Mouse (Mus musculus) liver, adult 2 months (tissue): ENCODE results near the gene Mettl9. TPM values are rescaled to one million over a fixed set of nuclear protein-coding genes. Genes with fewer than 3 reads are reported as not detected.
"Not testable (repeated sequence)": the region's sequence is repeated elsewhere in the genome, so short reads cannot be mapped to it uniquely, and the experiment has no call there.

Source experiments
- DNase-seq: peaks from one replicate; pipeline ENCODE4 v3.0.0-alpha.2; 2011; ENCODE audit warnings: low read depth, low spot score; ENCODE audit errors: extremely low read depth
- H3K27ac ChIP-seq: fragments of 200-500 bp; replicated peaks from 2 replicates; pipeline ENCODE4 v1.5.1; 2012; ENCODE audit warnings: low read depth, mild to moderate bottlenecking, control low read depth, inconsistent platforms, low read length; ENCODE audit not compliant: insufficient read depth
- H3K27me3 ChIP-seq: fragments of 200-500 bp; 2 replicates; pipeline ENCODE4 v1.6.1; 2012; ENCODE audit warnings: mild to moderate bottlenecking, moderate library complexity, low read length, inconsistent platforms; ENCODE audit not compliant: control insufficient read depth, insufficient read depth
- H3K36me3 ChIP-seq: fragments of 200-500 bp; 2 replicates; pipeline ENCODE4 v1.6.1; 2012; ENCODE audit warnings: low read length, inconsistent platforms; ENCODE audit not compliant: control insufficient read depth, insufficient read depth
- H3K4me1 ChIP-seq: fragments of 200-500 bp; 2 replicates; pipeline ENCODE4 v1.6.1; 2011; ENCODE audit warnings: low read length; ENCODE audit not compliant: control insufficient read depth, insufficient read depth
- H3K4me3 ChIP-seq: fragments of 200-500 bp; 2 replicates; pipeline ENCODE4 v1.5.1; 2011; ENCODE audit warnings: low read depth, mild to moderate bottlenecking, control low read depth, low read length, moderate library complexity; ENCODE audit not compliant: insufficient read depth
- H3K79me2 ChIP-seq: fragments of 200-500 bp; 2 replicates; pipeline ENCODE4 v1.6.1; 2012; ENCODE audit warnings: inconsistent platforms, mild to moderate bottlenecking, low read length, moderate library complexity; ENCODE audit not compliant: control insufficient read depth, insufficient read depth
- H3K9ac ChIP-seq: fragments of 200-500 bp; 2 replicates; pipeline ENCODE4 v1.6.1; 2012; ENCODE audit warnings: low read depth, mild to moderate bottlenecking, control low read depth, inconsistent platforms, low read length
- CTCF ChIP-seq: fragments of 200-500 bp; IDR thresholded peaks from 2 replicates; pipeline ENCODE4 v1.5.1; 2011; ENCODE audit warnings: low read depth, low read length, control low read depth
- POLR2A ChIP-seq: fragments of 200-500 bp; IDR thresholded peaks from 2 replicates; pipeline ENCODE4 v1.6.1; 2011; ENCODE audit warnings: low read length, control low read depth; ENCODE audit not compliant: insufficient read depth; ENCODE audit errors: extremely low read depth
- WGBS: fragments of 180-500 bp; shearing (Covaris S2); methylation state at CpG from one replicate; pipeline ENCODE4 v1.1.7; 2018; 5-methylcytosine and 5-hydroxymethylcytosine counted together
- polyA plus RNA-seq: library from polyadenylated mRNA; depleted of rRNA; stranded (reverse); fragments of >200 nt; gene quantifications from 2 replicates; pipeline ENCODE4 v1.2.3, GENCODE M21; 2012
- total RNA-seq: library from RNA; depleted of rRNA; stranded (reverse); fragments of >200 nt; gene quantifications from 2 replicates; pipeline ENCODE4 v1.2.3, GENCODE M21; 2014

The Mettl9 gene
- total and polyA plus RNA-seq, 2 experiments: 13.8 to 41.4 TPM

GRCm38 (mm10) chr7:121020277-121020676, 14.0 kb upstream of the Mettl9 start:
- H3K9ac ChIP-seq: no peak overlapping the region
- no peaks in the 10 kb centered on the region for H3K4me1 ChIP-seq
- no peak for DNase-seq
- 30% methylated on average over 8 of the region's 8 CpGs for WGBS
- no peak overlapping the region for H3K27ac ChIP-seq
- TF ChIP-seq POLR2A (no peak), CTCF (peak; percentile 76)
- H3K27me3 ChIP-seq: no peaks in the 10 kb centered on the region
- H3K36me3 ChIP-seq: no peaks in the 10 kb centered on the region
- no peak overlapping the region for H3K4me3 ChIP-seq
- H3K79me2 ChIP-seq: no peaks in the 10 kb centered on the region

GRCm38 (mm10) chr7:121025221-121026008, 8.8 kb upstream of the Mettl9 start:
- Histone ChIP-seq H3K4me1 (no peaks in the 10 kb centered on the region), H3K79me2 (no peaks in the 10 kb centered on the region), H3K27me3 (0 out of 2 replicates have a peak, but pooled peaks cover 2% of the 10 kb centered on the region), H3K27ac (no peak overlapping the region), H3K36me3 (no peaks in the 10 kb centered on the region), H3K9ac (no peak overlapping the region), H3K4me3 (no peak overlapping the region)
- no peak for TF ChIP-seq CTCF
- TF ChIP-seq POLR2A: no peak
- 61% methylated on average over 6 of the region's 6 CpGs for WGBS
- no peak for DNase-seq

- Histone ChIP-seq H3K4me1 (no peaks in the 10 kb centered on the region), H3K4me3 (no peak overlapping the region), H3K79me2 (no peaks in the 10 kb centered on the region), H3K27me3 (0 out of 2 replicates have a peak, but pooled peaks cover 2% of the 10 kb centered on the region), H3K36me3 (no peaks in the 10 kb centered on the region), H3K27ac (no peak overlapping the region), H3K9ac (no peak overlapping the region)
- TF ChIP-seq CTCF (no peak), POLR2A (no peak)
- WGBS: 60% methylated on average over 3 of the region's 3 CpGs
- DNase-seq: no peak
These were observed 7.9 kb upstream of the Mettl9 start for GRCm38 (mm10) chr7:121026300-121026699.

- not testable (repeated sequence) for H3K4me1 ChIP-seq, H3K27me3 ChIP-seq, H3K9ac ChIP-seq, H3K4me3 ChIP-seq, DNase-seq, H3K79me2 ChIP-seq, H3K27ac ChIP-seq, H3K36me3 ChIP-seq
These were observed 4.3 kb upstream of the Mettl9 start for GRCm38 (mm10) chr7:121029947-121030346.

- TF ChIP-seq POLR2A: 0 out of 2 replicates have a peak, but pooled peaks have one; percentile 2
- TF ChIP-seq CTCF: no peak
- Histone ChIP-seq H3K4me3 (peak overlapping the region; percentile 96), H3K79me2 (peaks cover 17% of the 10 kb centered on the region; the same call in 1 of the 2 replicates), H3K27ac (peak overlapping the region; percentile 86), H3K27me3 (0 out of 2 replicates have a peak, but pooled peaks cover 2% of the 10 kb centered on the region), H3K4me1 (peaks cover 10% of the 10 kb centered on the region), H3K36me3 (no peaks in the 10 kb centered on the region), H3K9ac (peak overlapping the region; percentile 97)
- WGBS: under 1% methylated on average over 44 of the region's 63 CpGs
- DNase-seq: peak; percentile 25
These were observed 476 bp downstream of the Mettl9 start for GRCm38 (mm10) chr7:121034701-121035141.

- H3K27me3 ChIP-seq: 0 out of 2 replicates have a peak, but pooled peaks cover under 1% of the 10 kb centered on the region
- H3K4me3 ChIP-seq: peak overlapping the region; percentile 96
- H3K27ac ChIP-seq: peak overlapping the region; percentile 86
- H3K79me2 ChIP-seq: peaks cover 20% of the 10 kb centered on the region; the same call in 1 of the 2 replicates
- peaks cover 10% of the 10 kb centered on the region for H3K4me1 ChIP-seq
- WGBS: under 1% methylated on average over 24 of the region's 24 CpGs
- TF ChIP-seq CTCF (no peak), POLR2A (no peak)
- peak overlapping the region; percentile 97 for H3K9ac ChIP-seq
- peak; percentile 80 for DNase-seq
- no peaks in the 10 kb centered on the region for H3K36me3 ChIP-seq
These were observed 996 bp downstream of the Mettl9 start for GRCm38 (mm10) chr7:121035161-121035721.
